Mouse (Mus musculus) forebrain, embryonic 11.5 days (tissue): ENCODE results near the gene Psme2. TPM values are rescaled to one million over a fixed set of nuclear protein-coding genes. Genes with fewer than 3 reads are reported as not detected.

ENCODE experiments used
- ATAC-seq: fragments of 200-750 bp; cut with Nextera tagmentation; replicated peaks from 2 replicates; pipeline ENCODE4 v1.8.0; 2017; ENCODE audit warnings: moderate TSS enrichment; ENCODE audit not compliant: low FRiP score
- DNase-seq: peaks from one replicate; pipeline ENCODE4 v3.0.0-alpha.2; 2017; ENCODE audit warnings: low spot score
- H3K27ac ChIP-seq: fragments of 300-500 bp; sonication (generic); 2 replicates; pipeline ENCODE4 v1.5.1; 2014; ENCODE audit warnings: low read depth, low read length
- H3K27me3 ChIP-seq: fragments of 300-500 bp; sonication (generic); 2 replicates; pipeline ENCODE4 v1.6.1; 2014; ENCODE audit warnings: mild to moderate bottlenecking, low read length, mixed read lengths; ENCODE audit not compliant: control insufficient read depth, insufficient read depth
- H3K36me3 ChIP-seq: fragments of 300-500 bp; sonication (generic); 2 replicates; pipeline ENCODE4 v1.6.1; 2014; ENCODE audit warnings: mild to moderate bottlenecking, low read length, moderate library complexity, mixed read lengths; ENCODE audit not compliant: control insufficient read depth, insufficient read depth
- H3K4me1 ChIP-seq: fragments of 300-500 bp; sonication (generic); replicated peaks from 2 replicates; pipeline ENCODE4 v1.6.1; 2014; ENCODE audit warnings: low read length, mixed read lengths; ENCODE audit not compliant: control insufficient read depth, insufficient read depth
- H3K4me2 ChIP-seq: fragments of 300-500 bp; sonication (generic); 2 replicates; pipeline ENCODE4 v1.6.1; 2014; ENCODE audit warnings: low read depth, mild to moderate bottlenecking, low read length, moderate library complexity, mixed read lengths; ENCODE audit not compliant: severe bottlenecking
- H3K4me3 ChIP-seq: fragments of 300-500 bp; sonication (generic); 2 replicates; pipeline ENCODE4 v1.5.1; 2014; ENCODE audit warnings: low read depth, low read length
- H3K9ac ChIP-seq: fragments of 300-500 bp; sonication (generic); 2 replicates; pipeline ENCODE4 v1.6.1; 2014; ENCODE audit warnings: low read length
- H3K9me3 ChIP-seq: fragments of 300-500 bp; sonication (generic); 2 replicates; pipeline ENCODE4 v1.6.1; 2016; ENCODE audit warnings: low read length, mixed read lengths; ENCODE audit not compliant: control insufficient read depth
- WGBS: fragments of 180-500 bp; shearing (Covaris S2); extraction: QIAGEN DNeasy Blood & Tissue Kit; methylation state at CpG from one replicate; pipeline ENCODE4 v1.1.7; 2014; 5-methylcytosine and 5-hydroxymethylcytosine counted together
- polyA plus RNA-seq: library from polyadenylated mRNA; unstranded; fragments of >200 nt; fragmentation: Nextera tagmentation; extraction: Ambion mirVana; gene quantifications from 2 replicates; pipeline ENCODE4 v1.2.1, GENCODE M21; 2014

The Psme2 gene
- polyA plus RNA-seq, 1 experiment from 2014 or later, result 187 TPM

DNA sequence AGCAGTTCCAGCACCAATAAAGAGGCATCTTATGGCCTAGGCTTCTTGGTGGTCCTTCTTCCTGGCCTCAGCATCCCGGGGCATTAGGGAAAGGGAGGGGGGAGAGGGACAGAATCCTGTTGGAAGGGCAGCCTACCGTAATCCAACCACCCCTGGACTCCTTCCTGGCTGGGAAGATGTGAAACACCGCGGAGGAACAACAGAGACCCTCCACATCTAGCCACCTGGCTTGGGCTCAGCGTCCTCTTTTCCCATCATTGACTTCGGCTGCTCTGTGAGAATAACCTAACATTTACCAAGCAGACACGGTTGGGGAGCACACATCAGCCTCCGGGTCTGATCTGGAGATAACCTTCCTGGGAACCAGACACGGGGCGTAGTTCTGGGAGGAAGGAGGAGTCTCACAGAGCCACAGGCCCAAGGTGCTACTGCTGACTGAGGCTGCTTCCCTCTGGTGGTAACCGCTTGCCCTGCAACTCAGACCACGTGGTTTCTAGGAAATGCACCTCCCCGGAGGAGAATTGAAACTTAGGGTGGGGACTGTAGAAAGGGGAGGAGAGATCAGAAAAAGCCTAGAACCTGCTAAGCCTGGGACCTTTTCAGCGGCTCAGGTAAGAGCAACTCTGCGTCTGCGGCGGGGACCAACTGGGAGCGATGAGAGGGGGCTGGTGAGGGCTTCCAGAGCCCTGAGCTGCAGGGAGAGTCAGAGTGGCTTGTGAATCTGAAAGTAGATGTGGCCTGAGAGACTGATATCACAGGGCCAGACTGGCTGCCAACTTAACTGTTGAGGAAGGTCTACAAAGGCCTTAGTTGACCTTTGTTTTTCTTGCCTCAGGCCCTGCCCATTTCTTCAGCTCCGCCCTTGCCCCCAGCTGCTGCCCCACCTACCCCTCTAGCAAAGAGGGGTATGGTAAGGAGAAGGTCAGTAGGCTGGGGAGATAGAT lies 13.0 kb upstream of the Psme2 start:
- Histone ChIP-seq H3K4me3 (peak overlapping the region; percentile 17), H3K36me3 (peaks cover 3% of the 10 kb centered on the region; the same call in 1 of the 2 replicates), H3K4me1 (no peaks in the 10 kb centered on the region; the same call in 1 of the 2 replicates), H3K9me3 (no peaks in the 10 kb centered on the region), H3K27me3 (no peaks in the 10 kb centered on the region), H3K9ac (peak overlapping the region; percentile 44), H3K4me2 (peak overlapping the region; percentile 32; the same call in 1 of the 2 replicates), H3K27ac (no peak overlapping the region)
- 17% methylated on average over 19 of the region's 19 CpGs for WGBS
- DNase-seq (peak; percentile 86), ATAC-seq (peak; percentile 82)

DNA sequence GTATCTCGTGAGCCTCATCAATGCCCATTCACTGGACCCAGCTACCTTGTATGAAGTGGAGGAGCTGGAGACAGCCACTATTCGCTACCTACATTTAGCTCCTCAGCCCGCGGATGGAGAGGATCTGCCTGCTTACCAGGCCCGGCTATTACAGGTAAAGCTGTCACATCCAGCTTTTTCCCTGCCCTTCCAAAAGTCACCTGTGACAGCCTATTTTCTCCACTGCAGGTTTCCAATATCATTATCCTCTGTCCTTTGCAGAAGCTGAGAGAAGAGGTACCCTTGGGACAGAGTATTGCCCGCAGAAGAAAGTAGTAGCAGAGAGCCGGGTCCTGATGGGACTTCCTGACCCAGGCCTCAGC lies 12.3 kb upstream of the Psme2 start, which contains the start of gene Irf9:
Gene Irf9 (plus strand): TSS at position 301 of the 362 bp plus-strand sequence.
- peak within 1 kb of the TSS; percentile 17 for H3K4me3 ChIP-seq
- peaks cover 3% of the 10 kb centered on the region; the same call in 1 of the 2 replicates for H3K36me3 ChIP-seq
- H3K9ac ChIP-seq, result peak within 1 kb of the TSS; percentile 44
- H3K27me3 ChIP-seq, result no peaks in the 10 kb centered on the region
- H3K9me3 ChIP-seq, result no peaks in the 10 kb centered on the region
- no peaks in the 10 kb centered on the region; the same call in 1 of the 2 replicates for H3K4me1 ChIP-seq
- ATAC-seq (no peak), DNase-seq (no peak)
- no peak within 1 kb of the TSS for H3K27ac ChIP-seq
- peak within 1 kb of the TSS; percentile 32; the same call in 1 of the 2 replicates for H3K4me2 ChIP-seq
- 92% methylated on average over 7 of the region's 7 CpGs for WGBS

DNA sequence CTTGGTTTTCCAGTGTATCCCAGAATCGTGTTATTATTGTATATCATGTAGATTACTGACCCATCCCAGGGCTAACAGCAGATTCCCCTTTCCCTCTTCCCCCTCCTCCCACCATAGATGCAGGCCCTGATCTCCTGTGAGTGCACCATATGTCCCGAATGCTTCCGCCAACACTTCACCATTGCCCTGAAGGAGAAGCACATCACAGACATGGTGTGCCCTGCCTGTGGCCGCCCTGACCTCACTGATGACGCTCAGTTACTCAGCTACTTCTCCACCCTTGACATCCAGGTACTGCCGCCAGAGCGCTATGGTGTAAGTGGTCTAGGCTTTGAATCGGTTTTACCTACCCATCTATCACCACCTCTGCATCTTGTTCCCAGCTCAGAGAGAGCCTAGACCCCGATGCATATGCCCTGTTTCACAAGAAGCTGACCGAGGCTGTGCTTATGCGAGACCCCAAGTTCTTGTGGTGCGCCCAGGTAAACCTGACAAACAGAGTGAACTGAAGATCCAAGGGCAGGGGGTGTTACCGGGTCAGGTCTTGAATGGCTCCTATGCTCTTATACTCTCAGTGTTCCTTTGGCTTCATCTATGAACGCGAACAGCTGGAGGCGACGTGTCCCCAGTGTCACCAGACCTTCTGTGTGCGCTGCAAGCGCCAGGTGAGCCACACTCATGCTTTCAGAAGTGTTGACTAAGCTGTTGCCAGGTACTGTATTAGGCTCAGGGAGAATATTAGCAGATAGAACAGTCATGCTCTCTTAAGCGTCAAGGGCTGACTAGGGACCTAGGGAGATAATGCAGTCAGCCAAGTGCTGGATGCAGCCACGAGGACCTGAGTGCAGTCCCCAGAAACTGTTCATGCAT lies 7.8 kb upstream of the Psme2 start:
- no peak for DNase-seq

DNA sequence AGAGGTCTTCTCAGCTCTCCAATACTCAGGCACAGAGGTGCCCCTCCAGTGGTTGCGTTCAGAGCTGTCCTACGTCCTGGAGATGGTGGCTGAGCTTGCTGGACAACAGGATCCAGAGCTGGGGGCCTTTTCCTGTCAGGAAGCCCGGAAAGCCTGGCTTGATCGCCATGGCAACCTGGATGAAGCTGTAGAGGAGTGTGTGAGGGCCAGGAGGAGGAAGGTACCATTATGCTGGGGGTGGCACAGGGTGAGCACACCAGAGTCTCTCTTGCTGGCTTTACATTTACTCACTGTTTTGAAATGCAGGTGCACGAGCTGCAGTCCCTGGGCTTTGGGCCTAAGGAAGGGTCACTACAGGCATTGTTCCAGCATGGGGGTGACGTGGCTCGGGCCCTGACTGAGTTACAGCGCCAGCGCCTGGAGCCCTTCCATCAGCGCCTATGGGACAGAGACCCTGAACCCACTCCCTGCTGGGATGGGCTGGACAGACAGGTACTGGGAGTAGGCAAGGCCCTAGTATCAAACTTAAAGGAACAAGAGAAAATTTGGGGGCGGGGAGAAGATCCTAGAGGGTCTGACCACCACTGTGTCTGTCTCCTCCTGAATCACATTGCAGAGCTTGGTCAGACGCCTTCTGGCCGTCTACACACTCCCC lies 5.2 kb upstream of the Psme2 start:
- DNase-seq, result no peak
- H3K9ac ChIP-seq, result no peak overlapping the region
- no peak overlapping the region for H3K27ac ChIP-seq
- peaks cover 7% of the 10 kb centered on the region; the same call in 1 of the 2 replicates for H3K4me1 ChIP-seq
- H3K9me3 ChIP-seq, result no peaks in the 10 kb centered on the region
- WGBS, result 82% methylated on average over 13 of the region's 13 CpGs
- no peaks in the 10 kb centered on the region for H3K27me3 ChIP-seq
- H3K4me2 ChIP-seq, result no peak overlapping the region
- no peak for ATAC-seq
- peaks cover 5% of the 10 kb centered on the region for H3K36me3 ChIP-seq
- H3K4me3 ChIP-seq, result no peak overlapping the region

More for the DNA sequence above, 7.8 kb upstream of the Psme2 start:
- Histone ChIP-seq H3K36me3 (peaks cover 8% of the 10 kb centered on the region), H3K4me3 (no peak overlapping the region), H3K4me1 (no peaks in the 10 kb centered on the region; the same call in 1 of the 2 replicates), H3K9me3 (no peaks in the 10 kb centered on the region), H3K4me2 (no peak overlapping the region), H3K27ac (no peak overlapping the region), H3K9ac (no peak overlapping the region), H3K27me3 (no peaks in the 10 kb centered on the region)
- no peak for ATAC-seq
- 94% methylated on average over 21 of the region's 21 CpGs for WGBS

DNA sequence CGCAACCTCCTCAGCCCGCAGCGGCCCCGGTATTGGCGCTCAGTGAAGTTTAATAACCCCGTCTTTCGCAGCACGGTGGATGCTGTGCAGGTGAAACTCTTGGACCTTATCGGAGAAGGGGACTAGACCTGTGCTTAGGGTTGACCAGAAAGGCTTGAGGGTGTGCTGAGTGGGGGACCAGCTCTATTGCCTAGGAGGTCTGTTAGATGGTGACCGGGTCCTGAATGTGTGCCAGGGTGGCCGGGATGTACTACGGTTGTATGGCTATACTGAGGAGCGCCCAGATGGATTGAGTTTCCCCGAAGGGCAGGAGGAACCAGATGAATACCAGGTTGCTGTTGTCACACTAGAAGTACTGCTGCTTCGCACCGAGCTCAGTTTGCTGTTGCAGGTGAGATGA lies 1.3 kb upstream of the Psme2 start:
- H3K4me2 ChIP-seq, result peak overlapping the region; percentile 97
- peak overlapping the region; percentile 88 for H3K4me3 ChIP-seq
- H3K36me3 ChIP-seq, result peaks cover 5% of the 10 kb centered on the region
- no peaks in the 10 kb centered on the region for H3K27me3 ChIP-seq
- peaks cover 14% of the 10 kb centered on the region; the same call in 1 of the 2 replicates for H3K4me1 ChIP-seq
- no peaks in the 10 kb centered on the region for H3K9me3 ChIP-seq
- DNase-seq, result no peak
- H3K27ac ChIP-seq, result no peak overlapping the region
- peak overlapping the region; percentile 82 for H3K9ac ChIP-seq
- no peak for ATAC-seq
- 5% methylated on average over 16 of the region's 16 CpGs for WGBS

DNA sequence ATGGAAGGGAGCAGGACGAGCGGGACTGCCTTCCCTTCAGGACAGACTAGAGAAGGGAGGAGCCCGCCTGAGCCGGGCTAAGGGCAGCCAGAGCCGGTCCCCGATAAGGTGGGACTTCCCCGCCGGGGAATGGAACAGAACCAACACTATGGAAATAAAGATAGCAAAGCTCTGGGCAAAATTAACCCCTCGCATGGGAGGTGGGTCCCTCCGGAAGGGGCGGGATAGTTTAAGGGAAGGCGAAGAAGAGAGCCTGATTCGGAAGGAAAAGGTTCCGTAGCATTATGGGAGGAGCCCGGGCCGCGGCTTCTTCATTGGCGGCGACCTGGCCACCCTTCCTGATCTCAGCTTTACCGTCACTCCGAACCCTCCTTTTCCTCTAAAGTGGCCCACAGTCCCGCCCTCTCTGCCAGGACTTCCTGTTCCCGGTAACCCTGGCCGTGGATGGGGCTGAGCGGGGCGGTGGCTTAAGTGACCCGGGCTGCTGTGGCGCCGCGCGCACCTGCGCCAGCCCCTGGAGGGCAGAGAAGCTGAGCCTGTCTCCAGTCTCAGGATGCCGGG lies 498 bp upstream of the Psme2 start, which contains the start of gene Rnf31:
Gene Rnf31 (plus strand): TSS at position 378 of the 561 bp plus-strand sequence.
- Histone ChIP-seq H3K9ac (peak within 1 kb of the TSS; percentile 82), H3K9me3 (no peaks in the 10 kb centered on the region), H3K4me1 (peaks cover 14% of the 10 kb centered on the region; the same call in 1 of the 2 replicates), H3K4me3 (peak within 1 kb of the TSS; percentile 88), H3K27me3 (no peaks in the 10 kb centered on the region), H3K27ac (peak within 1 kb of the TSS; percentile 81), H3K4me2 (peak within 1 kb of the TSS; percentile 97), H3K36me3 (peaks cover 5% of the 10 kb centered on the region)
- ATAC-seq (peak; percentile 90), DNase-seq (peak; percentile 93)
- WGBS, result 0% methylated on average over 33 of the region's 33 CpGs

DNA sequence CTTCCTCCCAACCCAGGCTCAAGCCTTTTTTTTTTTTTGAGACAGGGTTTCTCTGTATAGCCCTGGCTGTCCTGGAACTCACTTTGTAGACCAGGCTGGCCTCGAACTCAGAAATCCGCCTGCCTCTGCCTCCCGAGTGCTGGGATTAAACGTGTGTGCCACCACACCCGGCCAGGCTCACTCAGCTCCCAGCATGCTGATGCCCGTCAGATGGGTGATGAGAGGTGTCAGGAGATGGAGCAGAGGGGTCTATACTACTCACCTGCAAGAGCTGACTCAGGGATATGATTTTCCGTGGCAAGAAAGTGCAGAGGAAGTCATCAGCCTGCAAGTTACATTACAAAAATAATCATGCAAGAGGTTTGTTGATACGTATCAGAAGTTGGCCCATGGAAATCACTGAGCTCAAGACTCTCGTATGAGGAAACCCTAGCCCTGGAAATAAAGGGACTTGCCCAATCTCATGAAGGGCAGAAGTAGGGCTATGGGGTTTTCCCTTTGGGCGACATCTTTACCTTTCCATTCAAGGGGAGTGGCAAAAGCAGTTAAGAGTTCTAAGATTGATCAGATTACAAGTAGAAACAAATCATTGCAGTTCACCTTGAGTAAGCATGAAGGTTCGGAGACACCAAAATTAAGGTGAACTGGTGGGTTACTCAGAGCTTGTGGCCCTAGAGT lies 1.0 kb downstream of the Psme2 start:
- no peak overlapping the region for H3K27ac ChIP-seq
- no peaks in the 10 kb centered on the region; the same call in 1 of the 2 replicates for H3K36me3 ChIP-seq
- no peaks in the 10 kb centered on the region for H3K27me3 ChIP-seq
- H3K9ac ChIP-seq, result peak overlapping the region; percentile 71
- peak overlapping the region; percentile 97 for H3K4me2 ChIP-seq
- no peak for ATAC-seq
- H3K9me3 ChIP-seq, result no peaks in the 10 kb centered on the region
- H3K4me1 ChIP-seq, result peaks cover 14% of the 10 kb centered on the region; the same call in 1 of the 2 replicates
- no peak for DNase-seq
- H3K4me3 ChIP-seq, result peak overlapping the region; percentile 88
- WGBS, result 86% methylated on average over 9 of the region's 11 CpGs
